Mouse (Mus musculus) CH12.LX (cell line): ENCODE measurements around the gene Gphb5. TPM values are rescaled to one million over a fixed set of nuclear protein-coding genes. Genes with fewer than 3 reads are reported as not detected.
A peak's percentile ranks its signal among the peaks of the same experiment; 100 is the strongest.

Source experiments
- DNase-seq: peaks from one replicate; pipeline ENCODE4 v3.0.0-alpha.2; 2013; ENCODE audit errors: extremely low read depth
- H3K27ac ChIP-seq: 2 replicates; pipeline ENCODE4 v1.5.1; 2012; ENCODE audit warnings: low read depth, mild to moderate bottlenecking, control low read depth, moderate library complexity; ENCODE audit not compliant: insufficient read depth
- H3K27me3 ChIP-seq: replicated peaks from 2 replicates; pipeline ENCODE3; 2012; ENCODE audit warnings: inconsistent platforms
- H3K36me3 ChIP-seq, 2 experiments: replicated peaks in 1 of 2; 2 replicates each; pipeline versions ENCODE3 to v1.6.1; 2012; ENCODE audit warnings: inconsistent platforms in 1 of 2, low read length in 1 of 2, mild to moderate bottlenecking in 1 of 2, mixed read lengths in 1 of 2, moderate library complexity in 1 of 2; ENCODE audit not compliant: control insufficient read depth in 1 of 2, insufficient read depth in 1 of 2
- H3K4me1 ChIP-seq, 2 experiments: 2 replicates each; pipeline ENCODE4 v1.6.1; 2012; ENCODE audit warnings: inconsistent platforms in 1 of 2, moderate library complexity in 1 of 2; ENCODE audit not compliant: insufficient read depth in 2 of 2, control insufficient read depth in 1 of 2
- H3K4me2 ChIP-seq: 2 replicates; pipeline ENCODE4 v1.6.1; 2012; ENCODE audit warnings: low read depth, mild to moderate bottlenecking, control low read depth; ENCODE audit not compliant: poor library complexity, insufficient read depth, severe bottlenecking
- H3K4me3 ChIP-seq, 3 experiments: fragments of 150-350 bp in 1 of 3; sonication (generic) in 1 of 3; replicated peaks in 1 of 3; 2 replicates each; pipeline versions ENCODE3 to v1.5.1; 2011 to 2012; ENCODE audit warnings: low read depth in 2 of 3, low read length in 2 of 3, mild to moderate bottlenecking in 2 of 3, moderate library complexity in 2 of 3, control low read depth in 1 of 3, improper control_type of control experiment in 1 of 3, inconsistent platforms in 1 of 3, mixed read lengths in 1 of 3; ENCODE audit not compliant: poor library complexity in 1 of 3
- H3K79me2 ChIP-seq: replicated peaks from 2 replicates; pipeline ENCODE4 v1.6.1; 2012; ENCODE audit warnings: mild to moderate bottlenecking, moderate library complexity; ENCODE audit not compliant: control insufficient read depth, poor library complexity, insufficient read depth, severe bottlenecking; ENCODE audit errors: extremely low read depth
- H3K9ac ChIP-seq: 2 replicates; pipeline ENCODE4 v1.6.1; 2012; ENCODE audit warnings: low read depth, mild to moderate bottlenecking, control low read depth, moderate library complexity; ENCODE audit not compliant: insufficient read depth
- H3K9me3 ChIP-seq: replicated peaks from 2 replicates; pipeline ENCODE3; 2012; ENCODE audit warnings: low read length, inconsistent platforms, mixed read lengths
- BHLHE40 ChIP-seq: IDR thresholded peaks from 2 replicates; pipeline ENCODE4 v1.6.1; 2011; ENCODE audit warnings: mild to moderate bottlenecking, low read depth, low read length, improper control_type of control experiment
- CHD1 ChIP-seq: IDR thresholded peaks from 2 replicates; pipeline ENCODE4 v1.6.1; 2012; ENCODE audit warnings: low read depth, low read length, improper control_type of control experiment, inconsistent platforms
- CTCF ChIP-seq, 2 experiments: IDR thresholded peaks in 1 of 2; conservative IDR thresholded peaks in 1 of 2; 2 replicates each; pipeline ENCODE4 v1.5.1; 2011 to 2012; ENCODE audit warnings: low read depth in 2 of 2, low read length in 2 of 2, improper control_type of control experiment in 1 of 2, inconsistent platforms in 1 of 2, mild to moderate bottlenecking in 1 of 2, moderate library complexity in 1 of 2
- ELF1 ChIP-seq: IDR thresholded peaks from 2 replicates; pipeline ENCODE4 v1.6.1; 2014; ENCODE audit warnings: low read depth, mild to moderate bottlenecking, inconsistent platforms, low read length, improper control_type of control experiment
- ETS1 ChIP-seq: conservative IDR thresholded peaks from 2 replicates; pipeline ENCODE4 v1.6.1; 2012; ENCODE audit warnings: low read depth, mild to moderate bottlenecking, inconsistent platforms, low read length, improper control_type of control experiment, moderate library complexity
- IRF4 ChIP-seq: IDR thresholded peaks from 2 replicates; pipeline ENCODE4 v1.6.1; 2014; ENCODE audit warnings: low read depth, mild to moderate bottlenecking, inconsistent platforms, low read length, improper control_type of control experiment
- MAFK ChIP-seq: IDR thresholded peaks from 2 replicates; pipeline ENCODE4 v1.6.1; 2011; ENCODE audit warnings: low read length, improper control_type of control experiment; ENCODE audit not compliant: insufficient replicate concordance
- MAX ChIP-seq: IDR thresholded peaks from 2 replicates; pipeline ENCODE4 v1.6.1; 2011; ENCODE audit warnings: low read length, improper control_type of control experiment
- MAZ ChIP-seq: IDR thresholded peaks from 2 replicates; pipeline ENCODE4 v1.6.1; 2012; ENCODE audit warnings: low read depth, mild to moderate bottlenecking, inconsistent platforms, low read length, improper control_type of control experiment, moderate library complexity
- MEF2A ChIP-seq: IDR thresholded peaks from 2 replicates; pipeline ENCODE4 v1.6.1; 2014; ENCODE audit warnings: low read depth, mild to moderate bottlenecking, inconsistent platforms, low read length, improper control_type of control experiment, borderline replicate concordance
- NRF1 ChIP-seq: IDR thresholded peaks from 2 replicates; pipeline ENCODE4 v1.6.1; 2014; ENCODE audit warnings: low read depth, mild to moderate bottlenecking, inconsistent platforms, low read length, improper control_type of control experiment, moderate library complexity
- PAX5 ChIP-seq: IDR thresholded peaks from 2 replicates; pipeline ENCODE4 v1.6.1; 2012; ENCODE audit warnings: low read length, inconsistent platforms, mixed read lengths
- RAD21 ChIP-seq: IDR thresholded peaks from 2 replicates; pipeline ENCODE4 v1.6.1; 2011; ENCODE audit warnings: low read depth, mild to moderate bottlenecking, low read length, improper control_type of control experiment, moderate library complexity
- TCF12 ChIP-seq: IDR thresholded peaks from 2 replicates; pipeline ENCODE4 v1.6.1; 2014; ENCODE audit warnings: low read depth, mild to moderate bottlenecking, inconsistent platforms, low read length, improper control_type of control experiment
- USF1 ChIP-seq: IDR thresholded peaks from 2 replicates; pipeline ENCODE4 v1.6.1; 2014; ENCODE audit warnings: low read depth, mild to moderate bottlenecking, inconsistent platforms, low read length, improper control_type of control experiment
- ZKSCAN1 ChIP-seq: IDR thresholded peaks from 2 replicates; pipeline ENCODE4 v1.6.1; 2012; ENCODE audit warnings: low read depth, inconsistent platforms, low read length, improper control_type of control experiment, borderline replicate concordance
- ZNF384 ChIP-seq: IDR thresholded peaks from 2 replicates; pipeline ENCODE4 v1.6.1; 2012; ENCODE audit warnings: low read depth, low read length, improper control_type of control experiment, inconsistent platforms
- dilution Hi-C: fragments of 300-500 bp; cut with MboI; formaldehyde crosslinking; loops from 2 replicates; pipeline ENCODE4 v1.14.3; 2020; ENCODE audit warnings: low sequenced_read_pairs; ENCODE audit not compliant: extremely low pct_unique_long_range_greater_than_20kb, extremely low pct_ligation_motif_present
- in situ Hi-C: fragments of 300-500 bp; cut with MboI; formaldehyde crosslinking; loops from 3 replicates; pipeline ENCODE4 v1.14.3; 2019; ENCODE audit warnings: low sequenced_read_pairs, low pct_ligation_motif_present, low pct_unique_long_range_greater_than_20kb, mixed read lengths
- polyA plus RNA-seq: library from polyadenylated mRNA; unstranded; fragments of >175 nt; gene quantifications from 2 replicates; pipeline ENCODE4 v1.2.1, GENCODE M21; 2012; ENCODE audit warnings: low read depth; ENCODE audit not compliant: insufficient read length
- total RNA-seq, 2 experiments: library from RNA; depleted of rRNA; stranded (reverse); fragments of 300-350 nt in 1 of 2; fragments of >200 nt in 1 of 2; gene quantifications; 2 replicates each; pipeline ENCODE4 v1.2.3; 2012 to 2014

The Gphb5 gene
- total and polyA plus RNA-seq, 3 experiments = not detected

- Histone ChIP-seq H3K9me3 (no peaks in the 10 kb centered on the region), H3K36me3 (peaks cover 15 to 33% of the 10 kb centered on the region in 2 experiments), H3K9ac (no peak overlapping the region), H3K4me2 (no peak overlapping the region), H3K4me1 (peaks cover 2 to 18% of the 10 kb centered on the region in 2 experiments; a peak in 2 of 4 replicates), H3K27me3 (no peaks in the 10 kb centered on the region), H3K4me3 (no peak overlapping the region), H3K79me2 (no peaks in the 10 kb centered on the region), H3K27ac (no peak overlapping the region)
- dilution Hi-C loops = no loop called here
- DNase-seq = peak; percentile 39
- TF ChIP-seq ELF1 = no peak
- TF ChIP-seq CTCF (conservative IDR thresholded peaks at IDR 0.05 in 1 of 2, IDR thresholded peaks at IDR 0.05 in 1 of 2; ENCODE audit: low read depth in 2 of 2, low read length in 2 of 2) = no peak
- no peak for TF ChIP-seq RAD21
- peak; percentile 94 for TF ChIP-seq BHLHE40
- no peak for TF ChIP-seq TCF12
- TF ChIP-seq ETS1 = peak; percentile 78
- no peak for TF ChIP-seq USF1
- in situ Hi-C loops = no loop called here
These were observed 33.4 kb upstream of the Gphb5 start for GRCm38 (mm10) chr12:75450011-75450410.

GRCm38 (mm10) chr12:75449475-75449966 is 32.9 kb upstream of the Gphb5 start:
- no peak overlapping the region for H3K27ac ChIP-seq

GRCm38 (mm10) chr12:75448921-75449320 is 32.3 kb upstream of the Gphb5 start:
- dilution Hi-C loops (no loop called here), in situ Hi-C loops (no loop called here)
- Histone ChIP-seq H3K27me3 (no peaks in the 10 kb centered on the region), H3K79me2 (no peaks in the 10 kb centered on the region), H3K4me3 (no peak overlapping the region), H3K9ac (no peak overlapping the region), H3K9me3 (no peaks in the 10 kb centered on the region), H3K4me1 (peaks cover 2 to 18% of the 10 kb centered on the region in 2 experiments; a peak in 2 of 4 replicates), H3K36me3 (peaks cover 15 to 33% of the 10 kb centered on the region in 2 experiments), H3K4me2 (no peak overlapping the region), H3K27ac (no peak overlapping the region)
- TF ChIP-seq MAFK (no peak), BHLHE40 (no peak), CHD1 (no peak), PAX5 (no peak), ZKSCAN1 (no peak), MAX (no peak)
- DNase-seq = no peak

More at GRCm38 (mm10) chr12:75449475-75449966, 32.9 kb upstream of the Gphb5 start:
- H3K79me2 ChIP-seq = no peaks in the 10 kb centered on the region
- H3K9me3 ChIP-seq = no peaks in the 10 kb centered on the region
- H3K4me2 ChIP-seq = no peak overlapping the region
- H3K27me3 ChIP-seq = no peaks in the 10 kb centered on the region
- in situ Hi-C loops (no loop called here), dilution Hi-C loops (no loop called here)
- no peak overlapping the region for H3K9ac ChIP-seq
- no peak for DNase-seq
- no peak overlapping the region for H3K4me3 ChIP-seq
- TF ChIP-seq ELF1 = no peak
- TF ChIP-seq ZNF384 = no peak
- TF ChIP-seq CHD1 = no peak
- no peak for TF ChIP-seq MAX
- no peak for TF ChIP-seq IRF4
- TF ChIP-seq MAZ = no peak
- TF ChIP-seq MEF2A = no peak
- peak; percentile 9; the same call in 1 of the 2 replicates for TF ChIP-seq RAD21
- TF ChIP-seq CTCF (conservative IDR thresholded peaks at IDR 0.05 in 1 of 2, IDR thresholded peaks at IDR 0.05 in 1 of 2; ENCODE audit: low read depth in 2 of 2, low read length in 2 of 2) = peak in 1 of 2 experiments; percentile 32; a peak in 2 of 4 replicates
- no peak for TF ChIP-seq MAFK
- no peak for TF ChIP-seq TCF12
- TF ChIP-seq NRF1 = no peak
- TF ChIP-seq, all 38 proteins: peak for 2
- Histone ChIP-seq H3K4me1 (peaks cover 2 to 18% of the 10 kb centered on the region in 2 experiments; a peak in 2 of 4 replicates), H3K36me3 (peaks cover 15 to 33% of the 10 kb centered on the region in 2 experiments)
